Mouse (Mus musculus) gastrocnemius, adult 2 months (tissue): ENCODE results near the gene Cers6. TPM values are rescaled to one million over a fixed set of nuclear protein-coding genes. Genes with fewer than 3 reads are reported as not detected.

Experiments
- DNase-seq: peaks from one replicate; pipeline ENCODE4 v3.0.0; 2022
- H3K27ac ChIP-seq: fragments of 200-600 bp; 2 replicates; pipeline ENCODE4 v1.8.1; 2022; ENCODE audit warnings: mild to moderate bottlenecking
- H3K4me3 ChIP-seq: fragments of 200-600 bp; 2 replicates; pipeline ENCODE4 v1.8.1; 2022; ENCODE audit warnings: mild to moderate bottlenecking, moderate library complexity
- CTCF ChIP-seq: fragments of 200-600 bp; IDR thresholded peaks from 2 replicates; pipeline ENCODE4 v1.8.1; 2022; ENCODE audit warnings: antibody characterized with exemption, mild to moderate bottlenecking, moderate library complexity
- intact Hi-C: fragments of 180-260 bp; cut with DNase I; formaldehyde crosslinking; loops from one replicate; pipeline ENCODE4 v1.15.1; 2025
- total RNA-seq, 2 experiments: library from RNA; stranded (reverse); gene quantifications; 2 replicates each; pipeline ENCODE4 v1.2.3; 2021

Cers6 gene
- total RNA-seq, 2 experiments from 2014 or later, result 0.59 to 1.6 TPM

GRCm38 (mm10) chr2:68862464-68863266 lies 1.4 kb downstream of the Cers6 start:
- TF ChIP-seq CTCF, result no peak
- no peak for DNase-seq
- peak overlapping the region; percentile 76 for H3K4me3 ChIP-seq
- peak overlapping the region; percentile 69 for H3K27ac ChIP-seq
- intact Hi-C loops, result no loop called here

GRCm38 (mm10) chr2:68863561-68863960 lies 2.3 kb downstream of the Cers6 start:
- intact Hi-C loops, result no loop called here
- Histone ChIP-seq H3K4me3 (0 out of 2 replicates have a peak overlapping the region, but pooled peaks have one; percentile 0), H3K27ac (no peak overlapping the region)
- no peak for DNase-seq
- TF ChIP-seq CTCF, result no peak

GRCm38 (mm10) chr2:68864366-68864765 lies 3.1 kb downstream of the Cers6 start:
- Histone ChIP-seq H3K27ac (no peak overlapping the region), H3K4me3 (no peak overlapping the region)
- DNase-seq, result no peak
- intact Hi-C loops, result no loop called here
- no peak for TF ChIP-seq CTCF

GRCm38 (mm10) chr2:68867148-68867547 lies 5.9 kb downstream of the Cers6 start:
- TF ChIP-seq CTCF, result no peak
- H3K4me3 ChIP-seq, result no peak overlapping the region
- no peak overlapping the region for H3K27ac ChIP-seq
- no peak for DNase-seq
- intact Hi-C loops, result no loop called here

GRCm38 (mm10) chr2:68870999-68871780 lies 9.9 kb downstream of the Cers6 start:
- intact Hi-C loops, result no loop called here
- H3K27ac ChIP-seq, result no peak overlapping the region

GRCm38 (mm10) chr2:68873086-68873485 lies 11.8 kb downstream of the Cers6 start:
- H3K27ac ChIP-seq, result no peak overlapping the region

More at GRCm38 (mm10) chr2:68870999-68871780, 9.9 kb downstream of the Cers6 start:
- no peak for TF ChIP-seq CTCF
- no peak overlapping the region for H3K4me3 ChIP-seq
- no peak for DNase-seq

GRCm38 (mm10) chr2:68873653-68874441 lies 12.6 kb downstream of the Cers6 start:
- Histone ChIP-seq H3K27ac (no peak overlapping the region), H3K4me3 (no peak overlapping the region)
- DNase-seq, result no peak
- intact Hi-C loops, result no loop called here
- TF ChIP-seq CTCF, result no peak

More at GRCm38 (mm10) chr2:68873086-68873485, 11.8 kb downstream of the Cers6 start:
- no peak for DNase-seq
- intact Hi-C loops, result no loop called here
- no peak overlapping the region for H3K4me3 ChIP-seq
- TF ChIP-seq CTCF, result no peak

- Histone ChIP-seq H3K4me3 (no peak overlapping the region), H3K27ac (no peak overlapping the region)
- DNase-seq, result no peak
- intact Hi-C loops, result no loop called here
- TF ChIP-seq CTCF, result no peak
Observed at GRCm38 (mm10) chr2:68874575-68874974, 13.3 kb downstream of the Cers6 start.

- intact Hi-C loops, result no loop called here
- Histone ChIP-seq H3K4me3 (no peak overlapping the region), H3K27ac (no peak overlapping the region)
- no peak for DNase-seq
- TF ChIP-seq CTCF, result no peak
Observed at GRCm38 (mm10) chr2:68879071-68879651, 17.9 kb downstream of the Cers6 start.

- TF ChIP-seq CTCF, result no peak
- Histone ChIP-seq H3K4me3 (no peak overlapping the region), H3K27ac (peak overlapping the region; percentile 63; the same call in 1 of the 2 replicates)
- intact Hi-C loops, result no loop called here
- no peak for DNase-seq
Observed at GRCm38 (mm10) chr2:68884573-68884972, 23.3 kb downstream of the Cers6 start.

- peak overlapping the region; percentile 63 for H3K27ac ChIP-seq
- intact Hi-C loops, result no loop called here
- TF ChIP-seq CTCF, result no peak
- no peak for DNase-seq
- H3K4me3 ChIP-seq, result no peak overlapping the region
Observed at GRCm38 (mm10) chr2:68885206-68885605, 24.0 kb downstream of the Cers6 start.
